Mouse (Mus musculus): Measurements from ENCODE around the gene Npat.
A peak's percentile ranks its signal among the peaks of the same experiment; 100 is the strongest.

Gene Npat

GRCm38 (mm10) chr9:53536558-53537320, at the start of gene Npat, which contains the start of gene Atm:
Npat (plus strand) TSS chr9:53537047.
Atm (minus strand) TSS chr9:53536740.
- peak; percentile 96 to 99 for DNase-seq

GRCm38 (mm10) chr9:53508053-53508452, 28.8 kb upstream of the Npat start:
- no peak for DNase-seq

- no peak for DNase-seq
Observed at GRCm38 (mm10) chr9:53514091-53514490, 22.8 kb upstream of the Npat start.

GRCm38 (mm10) chr9:53517373-53518009, 19.4 kb upstream of the Npat start:
- no peak for DNase-seq

GRCm38 (mm10) chr9:53535416-53536320, 1.2 kb upstream of the Npat start:
- peak in 1 of 2 experiments; percentile 6 for DNase-seq

GRCm38 (mm10) chr9:53537336-53537965, 604 bp downstream of the Npat start:
- DNase-seq: no peak

GRCm38 (mm10) chr9:53570662-53571061, 33.8 kb downstream of the Npat start:
- DNase-seq: no peak

- DNase-seq: no peak
Observed at GRCm38 (mm10) chr9:53572516-53573307, 35.9 kb downstream of the Npat start.

- no peak for DNase-seq
Observed at GRCm38 (mm10) chr9:53575721-53576120, 38.9 kb downstream of the Npat start.

GRCm38 (mm10) chr9:53581870-53582269, 45.0 kb downstream of the Npat start:
- no peak for DNase-seq

GRCm38 (mm10) chr9:53594764-53595163, 57.9 kb downstream of the Npat start:
- peak; percentile 36 to 76 for DNase-seq

GRCm38 (mm10) chr9:53596971-53597600, 60.2 kb downstream of the Npat start:
- DNase-seq: no peak

- no peak for DNase-seq
Observed at GRCm38 (mm10) chr9:53598631-53599030, 61.8 kb downstream of the Npat start.

- DNase-seq: no peak
Observed at GRCm38 (mm10) chr9:53601541-53601940, 64.7 kb downstream of the Npat start.

GRCm38 (mm10) chr9:53603384-53603783, 66.5 kb downstream of the Npat start:
- DNase-seq: peak in 1 of 2 experiments; percentile 24

GRCm38 (mm10) chr9:53603849-53604248, 67.0 kb downstream of the Npat start:
- DNase-seq: no peak

- no peak for DNase-seq
Observed at GRCm38 (mm10) chr9:53604954-53605353, 68.1 kb downstream of the Npat start.

GRCm38 (mm10) chr9:53607192-53607591, 70.3 kb downstream of the Npat start:
- no peak for DNase-seq

GRCm38 (mm10) chr9:53607816-53608215, 71.0 kb downstream of the Npat start:
- DNase-seq: no peak

GRCm38 (mm10) chr9:53609306-53609967, 72.6 kb downstream of the Npat start:
- DNase-seq: no peak

All from spleen, adult 18-20 months (tissue).